Mouse (Mus musculus) cerebellum, adult (tissue): ENCODE data around the gene Exosc10.

Source experiments
- ATAC-seq: cut with Nextera tagmentation; 2 replicates; pipeline ENCODE4 v1.9.2; 2017; ENCODE audit warnings: mild to moderate bottlenecking, moderate library complexity, mixed read lengths; ENCODE audit not compliant: insufficient number of reproducible peaks, low FRiP score, low TSS enrichment

The Exosc10 gene

GRCm38 (mm10) chr4:148558297-148559000 lies at the start of gene Exosc10:
Exosc10 (plus strand) TSS chr4:148558429.
- peak; percentile 83; the same call in 1 of the 2 replicates for ATAC-seq

GRCm38 (mm10) chr4:148509450-148510084 lies 48.7 kb upstream of the Exosc10 start:
- ATAC-seq: no peak

GRCm38 (mm10) chr4:148510691-148511090 lies 47.5 kb upstream of the Exosc10 start:
- ATAC-seq: no peak

- no peak for ATAC-seq
Measured at GRCm38 (mm10) chr4:148511334-148511733, 46.9 kb upstream of the Exosc10 start.

- no peak for ATAC-seq
Measured at GRCm38 (mm10) chr4:148513021-148513559, 45.1 kb upstream of the Exosc10 start.

- no peak for ATAC-seq
Measured at GRCm38 (mm10) chr4:148515313-148515712, 42.9 kb upstream of the Exosc10 start.

GRCm38 (mm10) chr4:148517809-148518208 lies 40.4 kb upstream of the Exosc10 start:
- ATAC-seq: no peak

- no peak for ATAC-seq
Measured at GRCm38 (mm10) chr4:148518235-148518795, 39.9 kb upstream of the Exosc10 start.

- ATAC-seq: no peak
Measured at GRCm38 (mm10) chr4:148523538-148523937, 34.7 kb upstream of the Exosc10 start.

- no peak for ATAC-seq
Measured at GRCm38 (mm10) chr4:148527158-148527910, 30.9 kb upstream of the Exosc10 start.

GRCm38 (mm10) chr4:148530351-148530750 lies 27.9 kb upstream of the Exosc10 start:
- ATAC-seq: no peak

- ATAC-seq: no peak
Measured at GRCm38 (mm10) chr4:148530778-148531177, 27.5 kb upstream of the Exosc10 start.

GRCm38 (mm10) chr4:148531341-148531740 lies 26.9 kb upstream of the Exosc10 start:
- ATAC-seq: 0 out of 2 replicates have a peak, but pooled peaks have one; percentile 15

- no peak for ATAC-seq
Measured at GRCm38 (mm10) chr4:148532516-148532915, 25.7 kb upstream of the Exosc10 start.

GRCm38 (mm10) chr4:148533613-148534328 lies 24.5 kb upstream of the Exosc10 start:
- ATAC-seq: no peak

- ATAC-seq: no peak
Measured at GRCm38 (mm10) chr4:148535876-148536275, 22.4 kb upstream of the Exosc10 start.

- no peak for ATAC-seq
Measured at GRCm38 (mm10) chr4:148549106-148549505, 9.1 kb upstream of the Exosc10 start.

- ATAC-seq: no peak
Measured at GRCm38 (mm10) chr4:148557766-148558165, 463 bp upstream of the Exosc10 start.

- ATAC-seq: no peak
Measured at GRCm38 (mm10) chr4:148562676-148563075, 4.4 kb downstream of the Exosc10 start.

GRCm38 (mm10) chr4:148563595-148563994 lies 5.4 kb downstream of the Exosc10 start:
- no peak for ATAC-seq
